Mouse (Mus musculus) spleen, adult 2 months (tissue): ENCODE results near the gene Serp1.

Experiments used
- CTCF ChIP-seq: fragments of 200-500 bp; IDR thresholded peaks from 2 replicates; pipeline ENCODE4 v1.5.1; 2011; ENCODE audit warnings: mild to moderate bottlenecking, inconsistent platforms; ENCODE audit not compliant: insufficient read depth, insufficient read length, insufficient replicate concordance; ENCODE audit errors: extremely low read depth
- POLR2A ChIP-seq: fragments of 200-500 bp; IDR thresholded peaks from 2 replicates; pipeline ENCODE4 v1.6.1; 2011; ENCODE audit warnings: low read depth, low read length, inconsistent platforms

GRCm38 (mm10) chr3:58487121-58487520 is 38.6 kb downstream of the Serp1 start:
- TF ChIP-seq POLR2A (no peak), CTCF (no peak)
